In the genomic region with DNA sequence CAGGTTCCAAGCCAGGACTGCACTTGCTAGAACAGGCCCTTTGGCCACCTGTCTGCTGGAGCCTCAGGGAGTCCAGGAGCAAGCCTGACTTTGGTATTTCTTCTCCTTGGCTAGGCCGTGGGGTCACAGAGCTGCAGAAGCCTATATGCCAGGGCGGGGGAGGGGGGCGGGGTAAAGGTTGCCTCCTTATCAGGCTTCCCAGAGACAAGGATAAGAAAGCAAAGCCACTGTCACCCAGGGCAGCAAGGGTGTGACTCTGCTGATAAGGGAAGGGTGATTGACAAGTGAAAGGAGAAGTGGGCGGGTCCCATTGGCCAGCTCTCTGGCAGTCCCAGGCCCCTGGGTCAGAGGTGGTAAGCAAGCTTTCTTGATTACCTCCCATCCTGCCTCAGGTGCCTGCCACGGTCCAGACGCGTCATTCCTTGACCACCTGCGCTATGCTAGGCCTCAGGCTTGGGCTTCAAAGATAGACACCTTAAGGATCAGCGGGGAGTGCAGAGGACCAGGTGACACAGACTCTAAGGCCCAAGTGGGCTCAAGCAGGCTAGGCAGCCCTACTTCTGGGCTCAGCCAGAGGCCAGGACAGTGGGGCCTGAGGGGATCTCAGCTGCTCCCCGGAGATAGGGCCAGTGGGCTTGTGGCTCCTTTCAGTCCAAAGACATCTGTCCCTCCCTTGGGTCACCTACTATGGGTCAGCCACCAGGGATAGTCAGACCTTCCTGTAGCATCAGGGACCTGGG, we compare ENCODE assay signal across 10 mouse cellular contexts.
DNase-seq lines count a peak whose midpoint lies in the region; ATAC-seq lines count a peak whose summit lies in the region.
"Had no signal": no experiment of that assay in that cellular context is flagged by ENCODE, and none has a peak within 500 bp of the region (broad histone marks: within the 10 kb centered on the region; RNA-seq: fewer than 3 reads in every experiment).

No protein-coding gene starts in this region.

- no peak overlapping the region for H3K9ac ChIP-seq in kidney, embryonic 15.5 days
- H3K9ac ChIP-seq in hindbrain, embryonic 13.5 days, result 0 out of 2 replicates have a peak overlapping the region, but pooled peaks have one; percentile 5
- no peak overlapping the region for H3K9ac ChIP-seq in stomach, embryonic 16.5 days (ENCODE audit: low read length)
- H3K9ac ChIP-seq: embryonic facial prominence, embryonic 15.5 days had no signal

- H3K4me2 ChIP-seq in kidney, embryonic 15.5 days, result no peak overlapping the region
- no peak overlapping the region for H3K4me2 ChIP-seq in hindbrain, embryonic 13.5 days
- H3K4me2 ChIP-seq in stomach, embryonic 16.5 days (ENCODE audit: low read depth, low read length), result no peak overlapping the region
- H3K4me2 ChIP-seq: embryonic facial prominence, embryonic 15.5 days had no signal

- no peak overlapping the region for H3K27ac ChIP-seq in kidney, embryonic 15.5 days
- H3K27ac ChIP-seq in hindbrain, embryonic 13.5 days, result peak overlapping the region; percentile 82
- peak overlapping the region; percentile 47 for H3K27ac ChIP-seq in stomach, embryonic 16.5 days (ENCODE audit: low read length)
- H3K27ac ChIP-seq: embryonic facial prominence, embryonic 15.5 days had no signal

- peak; percentile 61 for ATAC-seq in kidney, embryonic 15.5 days (replicated peaks; ENCODE audit: low FRiP score)
- ATAC-seq in hindbrain, embryonic 13.5 days (ENCODE audit: low FRiP score), result no peak
- peak; percentile 78 for ATAC-seq in stomach, embryonic 16.5 days (ENCODE audit: insufficient read depth, low FRiP score)
- ATAC-seq in frontal cortex, adult (ENCODE audit: low TSS enrichment), result no peak

- H3K27me3 ChIP-seq in kidney, embryonic 15.5 days, result 0 out of 2 replicates have a peak, but pooled peaks cover 6% of the 10 kb centered on the region
- H3K27me3 ChIP-seq in hindbrain, embryonic 13.5 days, result no peaks in the 10 kb centered on the region
- no peaks in the 10 kb centered on the region for H3K27me3 ChIP-seq in stomach, embryonic 16.5 days (ENCODE audit: control insufficient read depth, insufficient read depth, low read length)
- H3K27me3 ChIP-seq: embryonic facial prominence, embryonic 15.5 days had no signal

- H3K4me3 ChIP-seq in kidney, embryonic 15.5 days (replicated peaks), result no peak overlapping the region
- H3K4me3 ChIP-seq in hindbrain, embryonic 13.5 days, result no peak overlapping the region
- no peak overlapping the region for H3K4me3 ChIP-seq in stomach, embryonic 16.5 days (replicated peaks; ENCODE audit: low read length)
- H3K4me3 ChIP-seq: embryonic facial prominence, embryonic 15.5 days had no signal

- no peaks in the 10 kb centered on the region for H3K9me3 ChIP-seq in kidney, embryonic 15.5 days (replicated peaks)
- H3K9me3 ChIP-seq in hindbrain, embryonic 13.5 days, result no peaks in the 10 kb centered on the region
- H3K9me3 ChIP-seq in stomach, embryonic 16.5 days (replicated peaks; ENCODE audit: control insufficient read depth, low read length), result no peaks in the 10 kb centered on the region
- H3K9me3 ChIP-seq: embryonic facial prominence, embryonic 15.5 days had no signal

- H3K36me3 ChIP-seq in kidney, embryonic 15.5 days, result no peaks in the 10 kb centered on the region
- H3K36me3 ChIP-seq in hindbrain, embryonic 13.5 days, result no peaks in the 10 kb centered on the region
- H3K36me3 ChIP-seq in stomach, embryonic 16.5 days (ENCODE audit: control insufficient read depth, insufficient read depth, low read length), result no peaks in the 10 kb centered on the region
- H3K36me3 ChIP-seq: embryonic facial prominence, embryonic 15.5 days had no signal

- H3K4me1 ChIP-seq in kidney, embryonic 15.5 days, result peaks cover 55% of the 10 kb centered on the region
- H3K4me1 ChIP-seq in hindbrain, embryonic 13.5 days (replicated peaks), result peaks cover 80% of the 10 kb centered on the region
- H3K4me1 ChIP-seq in stomach, embryonic 16.5 days (ENCODE audit: control insufficient read depth, insufficient read depth, low read length), result peaks cover 43% of the 10 kb centered on the region

- WGBS in kidney, embryonic 15.5 days, result 88% methylated on average over 10 of the region's 10 CpGs
- 70% methylated on average over 10 of the region's 10 CpGs for whole genome bisulfite sequencing in hindbrain, embryonic 13.5 days
- 64% methylated on average over 10 of the region's 10 CpGs for WGBS in stomach, embryonic 16.5 days

- DNase-seq in kidney, postnatal 4 days, result no peak
- peak; percentile 82 for DNase-seq in lung, postnatal 36 days
- DNase-seq in cerebellum, postnatal 14 days, result no peak
- DNase-seq in layer of hippocampus, adult 9-10 months (ENCODE audit: low spot score), result no peak
- DNase-seq: right cerebral cortex, postnatal 14 days had no signal

Comparison
In these comparisons a context has a peak if more than half of its experiments do, and no peak if none do; other contexts are left out.
1. ATAC-seq: peak in kidney, embryonic 15.5 days (single experiment) and stomach, embryonic 16.5 days (single experiment); none in hindbrain, embryonic 13.5 days (single experiment) and frontal cortex, adult (single experiment).